Mouse (Mus musculus) lung, postnatal 0 days (tissue): ENCODE measurements around the gene Calr4.

Source experiments
- CTCF ChIP-seq: IDR thresholded peaks from 2 replicates; pipeline ENCODE4 v1.5.1; 2016; ENCODE audit warnings: antibody characterized with exemption, mild to moderate bottlenecking
- EP300 ChIP-seq: IDR thresholded peaks from 2 replicates; pipeline ENCODE4 v1.6.1; 2016; ENCODE audit warnings: antibody characterized with exemption, mild to moderate bottlenecking, control low read depth

DNA sequence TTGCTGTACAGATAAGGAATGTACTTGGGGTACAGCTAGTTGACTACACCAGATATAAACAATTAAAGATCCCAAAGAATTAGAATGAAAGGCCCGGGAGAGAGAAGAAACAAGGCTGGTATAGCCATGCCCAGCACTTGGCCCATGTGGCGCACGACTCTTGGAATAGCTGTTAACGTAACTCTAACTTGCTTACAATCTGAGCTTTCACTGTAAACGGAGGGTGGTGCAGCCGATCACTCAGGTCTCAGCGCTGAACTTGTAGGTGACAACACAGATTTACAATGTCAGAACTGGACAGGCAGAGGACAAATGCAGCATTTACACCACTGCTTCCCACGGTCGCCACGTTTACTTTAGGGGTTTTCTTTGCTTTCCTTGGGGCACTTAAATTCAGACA is 42.7 kb upstream of the Calr4 start:
- TF ChIP-seq EP300 = no peak; the same call in 1 of the 2 replicates
- TF ChIP-seq CTCF = no peak
